Mouse (Mus musculus) myocyte (in vitro differentiated cells): ENCODE data around the gene Ctnnbl1. TPM values are rescaled to one million over a fixed set of nuclear protein-coding genes. Genes with fewer than 3 reads are reported as not detected.

Experiments
- H3K27me3 ChIP-seq: one replicate; pipeline ENCODE4 v1.6.1; 2011; ENCODE audit not compliant: control insufficient read depth, insufficient read depth, insufficient read length
- H3K36me3 ChIP-seq: one replicate; pipeline ENCODE4 v1.6.1; 2011; ENCODE audit not compliant: control insufficient read depth, insufficient read depth
- H3K4me2 ChIP-seq: one replicate; pipeline ENCODE4 v1.6.1; 2011; ENCODE audit warnings: low read depth, control low read depth
- H3K4me3 ChIP-seq: one replicate; pipeline ENCODE4 v1.5.1; 2011; ENCODE audit warnings: mild to moderate bottlenecking, control low read depth, moderate library complexity
- H3K79me2 ChIP-seq: one replicate; pipeline ENCODE4 v1.6.1; 2011; ENCODE audit not compliant: control insufficient read depth, insufficient read depth
- H3ac ChIP-seq: one replicate; pipeline ENCODE4 v1.6.1; 2011; ENCODE audit not compliant: control insufficient read depth, insufficient read length
- CEBPB ChIP-seq: IDR thresholded peaks from 2 replicates; pipeline ENCODE4 v1.6.1; 2011; ENCODE audit warnings: mild to moderate bottlenecking, moderate library complexity; ENCODE audit not compliant: poor library complexity, insufficient read depth, severe bottlenecking
- E2F4 ChIP-seq: IDR thresholded peaks from one replicate; pipeline ENCODE4 v1.6.1; 2011; ENCODE audit warnings: mild to moderate bottlenecking, control low read depth, moderate library complexity; ENCODE audit not compliant: insufficient read depth
- MAX ChIP-seq: IDR thresholded peaks from one replicate; pipeline ENCODE4 v1.6.1; 2011; ENCODE audit warnings: low read depth, mild to moderate bottlenecking, control low read depth
- MYOD1 ChIP-seq, 3 experiments: IDR thresholded peaks; one replicate each; pipeline ENCODE4 v1.6.1; 2011; ENCODE audit warnings: control low read depth in 2 of 3, low read depth in 2 of 3, mild to moderate bottlenecking in 2 of 3, moderate library complexity in 1 of 3; ENCODE audit not compliant: insufficient read length in 2 of 3, control insufficient read depth in 1 of 3
- MYOG ChIP-seq, 3 experiments: IDR thresholded peaks; one replicate each; pipeline ENCODE4 v1.6.1; 2011; ENCODE audit warnings: control low read depth in 2 of 3, low read depth in 2 of 3, mild to moderate bottlenecking in 2 of 3; ENCODE audit not compliant: insufficient read length in 2 of 3, control insufficient read depth in 1 of 3, insufficient read depth in 1 of 3
- POLR2A ChIP-seq: IDR thresholded peaks from one replicate; pipeline ENCODE4 v1.6.1; 2011; ENCODE audit warnings: low read depth, mild to moderate bottlenecking, control low read depth, moderate library complexity; ENCODE audit not compliant: insufficient read length
- POLR2AphosphoS2 ChIP-seq: IDR thresholded peaks from one replicate; pipeline ENCODE4 v1.6.1; 2011; ENCODE audit warnings: low read depth, control low read depth; ENCODE audit not compliant: insufficient read length
- REST ChIP-seq: IDR thresholded peaks from one replicate; pipeline ENCODE4 v1.6.1; 2011; ENCODE audit warnings: mild to moderate bottlenecking, control low read depth, moderate library complexity; ENCODE audit not compliant: insufficient read depth, insufficient read length
- SRF ChIP-seq: IDR thresholded peaks from one replicate; pipeline ENCODE4 v1.6.1; 2011; ENCODE audit warnings: low read depth; ENCODE audit not compliant: control insufficient read depth, insufficient read length
- TCF12 ChIP-seq: IDR thresholded peaks from one replicate; pipeline ENCODE4 v1.6.1; 2011; ENCODE audit warnings: mild to moderate bottlenecking, control low read depth; ENCODE audit not compliant: poor library complexity, insufficient read depth, severe bottlenecking
- TCF3 ChIP-seq: IDR thresholded peaks from one replicate; pipeline ENCODE4 v1.6.1; 2011; ENCODE audit warnings: low read depth, control low read depth; ENCODE audit not compliant: insufficient read length
- USF1 ChIP-seq: IDR thresholded peaks from one replicate; pipeline ENCODE4 v1.6.1; 2011; ENCODE audit warnings: low read depth, mild to moderate bottlenecking, control low read depth, moderate library complexity
- polyA plus RNA-seq: library from polyadenylated mRNA; unstranded; fragments of >200 nt; fragmentation: generic; extraction: Trizol; gene quantifications from one replicate; pipeline ENCODE4 v1.2.1, GENCODE M21; 2012; ENCODE audit warnings: missing spikeins

Gene Ctnnbl1
- polyA plus RNA-seq, 1 experiment = 35.0 TPM

- no peak for TF ChIP-seq E2F4
- TF ChIP-seq CEBPB = no peak
- TF ChIP-seq MYOG (IDR thresholded peaks at IDR 0.05; ENCODE audit: control insufficient read depth in 1 of 3, insufficient read depth in 1 of 3, insufficient read length in 2 of 3, low read depth in 2 of 3) = no peak
- no peak for TF ChIP-seq REST
- TF ChIP-seq USF1 = no peak
- no peak for TF ChIP-seq POLR2A
- TF ChIP-seq TCF3 = no peak
- no peak for TF ChIP-seq POLR2AphosphoS2
- TF ChIP-seq MAX = no peak
- no peak for TF ChIP-seq SRF
- no peak for TF ChIP-seq MYOD1 (IDR thresholded peaks at IDR 0.05; ENCODE audit: control insufficient read depth in 1 of 3, insufficient read length in 2 of 3, low read depth in 2 of 3)
- TF ChIP-seq TCF12 = no peak
- H3K27me3 ChIP-seq = peaks cover 14% of the 10 kb centered on the region
- H3K36me3 ChIP-seq = no peaks in the 10 kb centered on the region
- H3K79me2 ChIP-seq = no peaks in the 10 kb centered on the region
- no peak overlapping the region for H3K4me2 ChIP-seq
- H3ac ChIP-seq = no peak overlapping the region
- no peak overlapping the region for H3K4me3 ChIP-seq
These were observed 176.5 kb downstream of the Ctnnbl1 start for GRCm38 (mm10) chr2:157913705-157914104.

GRCm38 (mm10) chr2:157914105-157914764 is 177.0 kb downstream of the Ctnnbl1 start, which contains the start of gene Vstm2l:
Gene Vstm2l (plus strand): TSS chr2:157914653.
- Histone ChIP-seq H3K79me2 (no peaks in the 10 kb centered on the region), H3K27me3 (peaks cover 14% of the 10 kb centered on the region), H3ac (no peak within 1 kb of the TSS), H3K4me3 (no peak within 1 kb of the TSS), H3K4me2 (no peak within 1 kb of the TSS), H3K36me3 (no peaks in the 10 kb centered on the region)
- no peak for TF ChIP-seq MYOG (IDR thresholded peaks at IDR 0.05; ENCODE audit: control insufficient read depth in 1 of 3, insufficient read depth in 1 of 3, insufficient read length in 2 of 3, low read depth in 2 of 3)
- no peak for TF ChIP-seq POLR2A
- TF ChIP-seq TCF12 = no peak
- no peak for TF ChIP-seq TCF3
- TF ChIP-seq CEBPB = no peak
- TF ChIP-seq E2F4 = no peak
- TF ChIP-seq MAX = no peak
- no peak for TF ChIP-seq REST
- TF ChIP-seq MYOD1 (IDR thresholded peaks at IDR 0.05; ENCODE audit: control insufficient read depth in 1 of 3, insufficient read length in 2 of 3, low read depth in 2 of 3) = no peak
- TF ChIP-seq POLR2AphosphoS2 = no peak
- no peak for TF ChIP-seq SRF
- no peak for TF ChIP-seq USF1

- Histone ChIP-seq H3K36me3 (no peaks in the 10 kb centered on the region), H3K4me2 (no peak overlapping the region), H3K27me3 (peaks cover 16% of the 10 kb centered on the region), H3ac (no peak overlapping the region), H3K4me3 (no peak overlapping the region), H3K79me2 (no peaks in the 10 kb centered on the region)
- TF ChIP-seq MYOD1 (IDR thresholded peaks at IDR 0.05; ENCODE audit: control insufficient read depth in 1 of 3, insufficient read length in 2 of 3, low read depth in 2 of 3) (no peak), REST (no peak), E2F4 (no peak)
These were observed 177.8 kb downstream of the Ctnnbl1 start for GRCm38 (mm10) chr2:157914889-157915517.

- H3K36me3 ChIP-seq = no peaks in the 10 kb centered on the region
- no peak for TF ChIP-seq MAX
- no peak for TF ChIP-seq TCF3
- peaks cover 46% of the 10 kb centered on the region for H3K27me3 ChIP-seq
- H3ac ChIP-seq = no peak overlapping the region
- H3K79me2 ChIP-seq = no peaks in the 10 kb centered on the region
- H3K4me3 ChIP-seq = no peak overlapping the region
- H3K4me2 ChIP-seq = no peak overlapping the region
These were observed 181.3 kb downstream of the Ctnnbl1 start for GRCm38 (mm10) chr2:157918529-157918928.

GRCm38 (mm10) chr2:157921551-157921950 is 184.3 kb downstream of the Ctnnbl1 start:
- Histone ChIP-seq H3K4me2 (no peak overlapping the region), H3K27me3 (peaks cover 71% of the 10 kb centered on the region), H3ac (no peak overlapping the region), H3K79me2 (no peaks in the 10 kb centered on the region), H3K4me3 (no peak overlapping the region), H3K36me3 (no peaks in the 10 kb centered on the region)
- no peak for TF ChIP-seq POLR2A
- TF ChIP-seq TCF3 = no peak
- TF ChIP-seq REST = no peak
- no peak for TF ChIP-seq TCF12
- no peak for TF ChIP-seq CEBPB
- no peak for TF ChIP-seq MAX
- no peak for TF ChIP-seq MYOD1 (IDR thresholded peaks at IDR 0.05; ENCODE audit: control insufficient read depth in 1 of 3, insufficient read length in 2 of 3, low read depth in 2 of 3)
- TF ChIP-seq E2F4 = no peak
- no peak for TF ChIP-seq POLR2AphosphoS2
- no peak for TF ChIP-seq MYOG (IDR thresholded peaks at IDR 0.05; ENCODE audit: control insufficient read depth in 1 of 3, insufficient read depth in 1 of 3, insufficient read length in 2 of 3, low read depth in 2 of 3)
- TF ChIP-seq SRF = no peak
- no peak for TF ChIP-seq USF1
